ENCODE assay signal across 8 mouse cellular contexts in genomic region chr11:85523646-85524045, GRCm38 (mm10).
A peak's percentile ranks its signal among the peaks of the same experiment; 100 is the strongest.
DNase-seq lines count a peak whose midpoint lies in the region; ATAC-seq and TF ChIP-seq lines count a peak whose summit lies in the region.

No protein-coding gene starts in this region.

- peak overlapping the region; percentile 86 for H3K27ac ChIP-seq in embryonic facial prominence, embryonic 12.5 days
- H3K27ac ChIP-seq in intestine, embryonic 15.5 days: 0 out of 2 replicates have a peak overlapping the region, but pooled peaks have one; percentile 20
- H3K27ac ChIP-seq in liver, postnatal 0 days (ENCODE audit: low read depth): peak overlapping the region; percentile 52; the same call in 1 of the 2 replicates
- peak overlapping the region; percentile 44; the same call in 1 of the 2 replicates for H3K27ac ChIP-seq in stomach, embryonic 14.5 days (ENCODE audit: low read length)

- H3K4me2 ChIP-seq in embryonic facial prominence, embryonic 12.5 days (replicated peaks): peak overlapping the region; percentile 51; the same call in 1 of the 2 replicates
- no peak overlapping the region; the same call in 1 of the 2 replicates for H3K4me2 ChIP-seq in intestine, embryonic 15.5 days (replicated peaks)
- H3K4me2 ChIP-seq in liver, postnatal 0 days (ENCODE audit: low read depth, low read length): peak overlapping the region; percentile 47
- peak overlapping the region; percentile 19; the same call in 1 of the 2 replicates for H3K4me2 ChIP-seq in stomach, embryonic 14.5 days (replicated peaks; ENCODE audit: low read depth, low read length)

- H3K4me3 ChIP-seq in embryonic facial prominence, embryonic 12.5 days: no peak overlapping the region
- H3K4me3 ChIP-seq in intestine, embryonic 15.5 days (replicated peaks): no peak overlapping the region
- H3K4me3 ChIP-seq in liver, postnatal 0 days (ENCODE audit: low read depth, low read length): no peak overlapping the region
- no peak overlapping the region for H3K4me3 ChIP-seq in stomach, embryonic 14.5 days (ENCODE audit: low read depth, low read length)

- ATAC-seq in embryonic facial prominence, embryonic 12.5 days (ENCODE audit: insufficient number of reproducible peaks, insufficient read depth, low FRiP score, low TSS enrichment): no peak
- no peak for ATAC-seq in intestine, embryonic 15.5 days
- ATAC-seq in liver, postnatal 0 days: peak; percentile 47; the same call in 1 of the 2 replicates
- no peak for ATAC-seq in stomach, embryonic 14.5 days (ENCODE audit: insufficient number of reproducible peaks, insufficient read depth, low FRiP score, low read depth)

- no peak for TF ChIP-seq CTCF in liver, postnatal 0 days (IDR thresholded peaks at IDR 0.05; ENCODE audit: low read depth)

- no peaks in the 10 kb centered on the region for H3K9me3 ChIP-seq in embryonic facial prominence, embryonic 12.5 days
- no peaks in the 10 kb centered on the region for H3K9me3 ChIP-seq in intestine, embryonic 15.5 days
- no peaks in the 10 kb centered on the region for H3K9me3 ChIP-seq in liver, postnatal 0 days (ENCODE audit: low read length)
- H3K9me3 ChIP-seq in stomach, embryonic 14.5 days (ENCODE audit: control insufficient read depth, low read depth, low read length): no peaks in the 10 kb centered on the region

- peaks cover 47% of the 10 kb centered on the region for H3K4me1 ChIP-seq in embryonic facial prominence, embryonic 12.5 days
- peaks cover 25% of the 10 kb centered on the region for H3K4me1 ChIP-seq in intestine, embryonic 15.5 days (replicated peaks)
- H3K4me1 ChIP-seq in liver, postnatal 0 days (ENCODE audit: insufficient read depth): peaks cover 6% of the 10 kb centered on the region; the same call in 1 of the 2 replicates
- H3K4me1 ChIP-seq in stomach, embryonic 14.5 days (ENCODE audit: control insufficient read depth, insufficient read depth, low read length): peaks cover 16% of the 10 kb centered on the region

- peak; percentile 35 for DNase-seq in adrenal gland, postnatal 10 days
- no peak for DNase-seq in adrenal gland, postnatal 25 days
- no peak for DNase-seq in liver, postnatal 0 days
- no peak for DNase-seq in layer of hippocampus, postnatal 25 days (ENCODE audit: extremely low spot score in 1 of 2, low spot score in 1 of 2)
- DNase-seq in yolk sac, embryonic 10.5 days (ENCODE audit: low spot score): no peak

- TF ChIP-seq EP300 in liver, postnatal 0 days (IDR thresholded peaks at IDR 0.05; ENCODE audit: low read depth): no peak

- no peak overlapping the region for H3K9ac ChIP-seq in embryonic facial prominence, embryonic 12.5 days
- no peak overlapping the region; the same call in 1 of the 2 replicates for H3K9ac ChIP-seq in intestine, embryonic 15.5 days
- no peak overlapping the region for H3K9ac ChIP-seq in liver, postnatal 0 days (replicated peaks)
- no peak overlapping the region for H3K9ac ChIP-seq in stomach, embryonic 14.5 days (replicated peaks; ENCODE audit: low read depth, low read length)

- no peaks in the 10 kb centered on the region for H3K36me3 ChIP-seq in embryonic facial prominence, embryonic 12.5 days
- H3K36me3 ChIP-seq in intestine, embryonic 15.5 days: no peaks in the 10 kb centered on the region
- H3K36me3 ChIP-seq in liver, postnatal 0 days (replicated peaks; ENCODE audit: insufficient read depth, low read length): no peaks in the 10 kb centered on the region
- H3K36me3 ChIP-seq in stomach, embryonic 14.5 days (ENCODE audit: control insufficient read depth, insufficient read depth, low read length): no peaks in the 10 kb centered on the region

- peaks cover 3% of the 10 kb centered on the region; the same call in 1 of the 2 replicates for H3K27me3 ChIP-seq in embryonic facial prominence, embryonic 12.5 days
- H3K27me3 ChIP-seq in intestine, embryonic 15.5 days (replicated peaks): 0 out of 2 replicates have a peak, but pooled peaks cover 3% of the 10 kb centered on the region
- 0 out of 2 replicates have a peak, but pooled peaks cover 4% of the 10 kb centered on the region for H3K27me3 ChIP-seq in liver, postnatal 0 days (ENCODE audit: insufficient read depth, low read length)
- no peaks in the 10 kb centered on the region for H3K27me3 ChIP-seq in stomach, embryonic 14.5 days (ENCODE audit: control insufficient read depth, insufficient read depth, low read length)

- 26% methylated on average over 6 of the region's 6 CpGs for WGBS in embryonic facial prominence, embryonic 12.5 days
- WGBS in intestine, embryonic 15.5 days: 46% methylated on average over 6 of the region's 6 CpGs
- WGBS in liver, postnatal 0 days (ENCODE audit: insufficient replicate concordance): 68% methylated on average over 6 of the region's 6 CpGs
- WGBS in stomach, embryonic 14.5 days: 55% methylated on average over 6 of the region's 6 CpGs

Comparison
In these comparisons a context has a peak if more than half of its experiments do, and no peak if none do; other contexts are left out.
1. H3K27ac ChIP-seq: peak in every context shown above with its lines; median percentile 86 in embryonic facial prominence, embryonic 12.5 days; 52 in liver, postnatal 0 days; 44 in stomach, embryonic 14.5 days; 20 in intestine, embryonic 15.5 days.